Mouse (Mus musculus) hindbrain, embryonic 11.5 days (tissue): ENCODE results near the gene Fut2. TPM values are rescaled to one million over a fixed set of nuclear protein-coding genes. Genes with fewer than 3 reads are reported as not detected.
A peak's percentile ranks its signal among the peaks of the same experiment; 100 is the strongest.

ENCODE experiments used
- ATAC-seq: fragments of 200-750 bp; cut with Nextera tagmentation; 2 replicates; pipeline ENCODE4 v1.8.0; 2017; ENCODE audit warnings: mild to moderate bottlenecking, moderate TSS enrichment, moderate library complexity; ENCODE audit not compliant: low FRiP score
- DNase-seq: peaks from one replicate; pipeline ENCODE4 v3.0.0-alpha.2; 2015; ENCODE audit warnings: low spot score
- H3K27ac ChIP-seq: fragments of 300-500 bp; sonication (generic); 2 replicates; pipeline ENCODE4 v1.5.1; 2014; ENCODE audit warnings: mild to moderate bottlenecking, low read depth, low read length
- H3K27me3 ChIP-seq: fragments of 300-500 bp; sonication (generic); 2 replicates; pipeline ENCODE4 v1.6.1; 2014; ENCODE audit warnings: mild to moderate bottlenecking, low read length, moderate library complexity, mixed read lengths; ENCODE audit not compliant: control insufficient read depth, insufficient read depth
- H3K36me3 ChIP-seq: fragments of 300-500 bp; sonication (generic); 2 replicates; pipeline ENCODE4 v1.6.1; 2014; ENCODE audit warnings: mild to moderate bottlenecking, low read length, moderate library complexity, mixed read lengths; ENCODE audit not compliant: control insufficient read depth, insufficient read depth
- H3K4me1 ChIP-seq: fragments of 300-500 bp; sonication (generic); replicated peaks from 2 replicates; pipeline ENCODE4 v1.6.1; 2014; ENCODE audit warnings: low read length, mixed read lengths; ENCODE audit not compliant: control insufficient read depth, insufficient read depth
- H3K4me2 ChIP-seq: fragments of 300-500 bp; sonication (generic); replicated peaks from 2 replicates; pipeline ENCODE4 v1.6.1; 2014; ENCODE audit warnings: mild to moderate bottlenecking, low read depth, low read length
- H3K4me3 ChIP-seq: fragments of 300-500 bp; sonication (generic); 2 replicates; pipeline ENCODE4 v1.5.1; 2014; ENCODE audit warnings: low read depth, low read length
- H3K9ac ChIP-seq: fragments of 300-500 bp; sonication (generic); 2 replicates; pipeline ENCODE4 v1.6.1; 2014; ENCODE audit warnings: low read depth, low read length
- H3K9me3 ChIP-seq: fragments of 300-500 bp; sonication (generic); 2 replicates; pipeline ENCODE4 v1.6.1; 2016; ENCODE audit warnings: low read length; ENCODE audit not compliant: control insufficient read depth
- WGBS: fragments of 180-500 bp; shearing (Covaris S2); extraction: QIAGEN DNeasy Blood & Tissue Kit; methylation state at CpG from one replicate; pipeline ENCODE4 v1.1.7; 2014; 5-methylcytosine and 5-hydroxymethylcytosine counted together
- polyA plus RNA-seq: library from polyadenylated mRNA; unstranded; fragments of >200 nt; fragmentation: Nextera tagmentation; extraction: Ambion mirVana; gene quantifications from 2 replicates; pipeline ENCODE4 v1.2.1, GENCODE M21; 2014

The Fut2 gene
- polyA plus RNA-seq, 1 experiment from 2014 or later: 0.06 TPM

- H3K4me1 ChIP-seq: no peaks in the 10 kb centered on the region; the same call in 1 of the 2 replicates
- no peak overlapping the region for H3K4me2 ChIP-seq
- WGBS: 26% methylated on average over 6 of the region's 6 CpGs
- H3K9me3 ChIP-seq: no peaks in the 10 kb centered on the region
- no peak overlapping the region for H3K4me3 ChIP-seq
- no peak overlapping the region for H3K9ac ChIP-seq
- H3K27ac ChIP-seq: no peak overlapping the region
- H3K27me3 ChIP-seq: peaks cover 12% of the 10 kb centered on the region
- ATAC-seq (no peak), DNase-seq (no peak)
- no peaks in the 10 kb centered on the region for H3K36me3 ChIP-seq
Measured at GRCm38 (mm10) chr7:45616277-45616676, 49.9 kb downstream of the Fut2 start.

GRCm38 (mm10) chr7:45609511-45609910 lies 56.7 kb downstream of the Fut2 start:
- ATAC-seq (no peak), DNase-seq (no peak)
- H3K9ac ChIP-seq: no peak overlapping the region
- H3K4me3 ChIP-seq: no peak overlapping the region
- H3K36me3 ChIP-seq: no peaks in the 10 kb centered on the region
- no peaks in the 10 kb centered on the region for H3K4me1 ChIP-seq
- WGBS: 78% methylated on average over 1 of the region's 1 CpGs
- H3K9me3 ChIP-seq: no peaks in the 10 kb centered on the region
- no peak overlapping the region for H3K27ac ChIP-seq
- no peak overlapping the region for H3K4me2 ChIP-seq
- H3K27me3 ChIP-seq: no peaks in the 10 kb centered on the region

- no peaks in the 10 kb centered on the region for H3K27me3 ChIP-seq
- no peaks in the 10 kb centered on the region for H3K4me1 ChIP-seq
- H3K9ac ChIP-seq: no peak overlapping the region
- no peaks in the 10 kb centered on the region for H3K36me3 ChIP-seq
- no peaks in the 10 kb centered on the region for H3K9me3 ChIP-seq
- no peak overlapping the region for H3K27ac ChIP-seq
- no peak for DNase-seq
- no peak overlapping the region for H3K4me3 ChIP-seq
- no peak overlapping the region for H3K4me2 ChIP-seq
- no peak for ATAC-seq
- WGBS: 83% methylated on average over 9 of the region's 9 CpGs
Measured at GRCm38 (mm10) chr7:45605704-45606289, 60.4 kb downstream of the Fut2 start.

- Histone ChIP-seq H3K27me3 (no peaks in the 10 kb centered on the region), H3K27ac (no peak overlapping the region), H3K36me3 (no peaks in the 10 kb centered on the region), H3K9me3 (no peaks in the 10 kb centered on the region), H3K9ac (no peak overlapping the region), H3K4me1 (no peaks in the 10 kb centered on the region), H3K4me3 (no peak overlapping the region), H3K4me2 (no peak overlapping the region)
- WGBS: 60% methylated on average over 17 of the region's 18 CpGs
- peak; percentile 5 for DNase-seq
- ATAC-seq: no peak
Measured at GRCm38 (mm10) chr7:45598960-45599879, 67.0 kb downstream of the Fut2 start.

Other genes with a start within 250 kb of the Fut2 start
- gene Lhb, start 245.6 kb downstream of the Fut2 start, polyA plus RNA-seq: 0.47 TPM in 1 of 2 replicates, not detected in the other
- 29.2 and 30.6 TPM in 2 replicates for gene Gys1, start 231.6 kb downstream of the Fut2 start, polyA plus RNA-seq
- 168 and 178 TPM in 2 replicates for gene Ruvbl2, start 228.3 kb downstream of the Fut2 start, polyA plus RNA-seq
- 5,748 and 5,943 TPM in 2 replicates for gene Ftl1, start 206.5 kb downstream of the Fut2 start, polyA plus RNA-seq
- gene Bax, start 199.5 kb downstream of the Fut2 start, polyA plus RNA-seq: 128 and 196 TPM in 2 replicates
- 0.40 and 0.54 TPM in 2 replicates for gene Tulp2, start 184.5 kb downstream of the Fut2 start, polyA plus RNA-seq
- gene Gm45808, start 179.6 kb downstream of the Fut2 start, polyA plus RNA-seq: not detected in 2 replicates
- 2.9 and 4.1 TPM in 2 replicates for gene Dhdh, start 177.6 kb downstream of the Fut2 start, polyA plus RNA-seq
- gene Nucb1, start 156.0 kb downstream of the Fut2 start, polyA plus RNA-seq: 88.6 and 92.7 TPM in 2 replicates
- gene Ppp1r15a, start 140.1 kb downstream of the Fut2 start, polyA plus RNA-seq: 15.1 and 15.7 TPM in 2 replicates
- 2.1 and 2.3 TPM in 2 replicates for gene Plekha4, start 140.1 kb downstream of the Fut2 start, polyA plus RNA-seq
- 0.45 and 0.46 TPM in 2 replicates for gene Hsd17b14, start 111.5 kb downstream of the Fut2 start, polyA plus RNA-seq
- gene Bcat2, start 96.2 kb downstream of the Fut2 start, polyA plus RNA-seq: 26.6 and 31.4 TPM in 2 replicates
- gene Fgf21, start 50.9 kb downstream of the Fut2 start, polyA plus RNA-seq: not detected in 2 replicates
- not detected in 2 replicates for gene Fut1, start 49.1 kb downstream of the Fut2 start, polyA plus RNA-seq
- 0.12 and 0.18 TPM in 2 replicates for gene Izumo1, start 44.6 kb downstream of the Fut2 start, polyA plus RNA-seq
- 4.9 and 5.1 TPM in 2 replicates for gene Rasip1, start 38.9 kb downstream of the Fut2 start, polyA plus RNA-seq
- gene Mamstr, start 26.4 kb downstream of the Fut2 start, polyA plus RNA-seq: 1.7 and 2.1 TPM in 2 replicates
- 0.21 and 0.22 TPM in 2 replicates for gene Ntn5, start 17.6 kb upstream of the Fut2 start, polyA plus RNA-seq
- 0.29 and 0.75 TPM in 2 replicates for gene Sec1, start 28.0 kb upstream of the Fut2 start, polyA plus RNA-seq
- 8.8 and 9.9 TPM in 2 replicates for gene Car11, start 33.4 kb upstream of the Fut2 start, polyA plus RNA-seq
- gene Dbp, start 38.7 kb upstream of the Fut2 start, polyA plus RNA-seq: 2.2 and 2.8 TPM in 2 replicates
- 904 and 927 TPM in 2 replicates for gene Rpl18, start 49.1 kb upstream of the Fut2 start, polyA plus RNA-seq
- gene Sphk2, start 51.6 kb upstream of the Fut2 start, polyA plus RNA-seq: 13.6 and 17.6 TPM in 2 replicates
- gene Fam83e, start 54.8 kb upstream of the Fut2 start, polyA plus RNA-seq: 0.80 TPM in 2 replicates
- not detected in 2 replicates for gene Spaca4, start 59.4 kb upstream of the Fut2 start, polyA plus RNA-seq
- gene Lmtk3, start 117.3 kb upstream of the Fut2 start, polyA plus RNA-seq: 6.3 and 9.1 TPM in 2 replicates
- 1.4 and 1.9 TPM in 2 replicates for gene Sult2b1, start 118.3 kb upstream of the Fut2 start, polyA plus RNA-seq
- gene Cyth2, start 148.2 kb upstream of the Fut2 start, polyA plus RNA-seq: 211 and 248 TPM in 2 replicates
- gene Kcnj14, start 158.4 kb upstream of the Fut2 start, polyA plus RNA-seq: 0.48 and 0.57 TPM in 2 replicates
- gene Grwd1, start 164.6 kb upstream of the Fut2 start, polyA plus RNA-seq: 56.7 and 66.0 TPM in 2 replicates
- 75.9 and 99.4 TPM in 2 replicates for gene Kdelr1, start 206.4 kb upstream of the Fut2 start, polyA plus RNA-seq
- 0.39 and 0.42 TPM in 2 replicates for gene Grin2d, start 212.0 kb upstream of the Fut2 start, polyA plus RNA-seq
- 0.63 and 0.99 TPM in 2 replicates for gene Syngr4, start 230.3 kb upstream of the Fut2 start, polyA plus RNA-seq
- gene Tmem143, start 230.5 kb upstream of the Fut2 start, polyA plus RNA-seq: 3.1 and 4.6 TPM in 2 replicates